Mouse (Mus musculus): ENCODE data around the gene Il22.
"Not testable (repeated sequence)": the region's sequence is repeated elsewhere in the genome, so short reads cannot be mapped to it uniquely, and the experiment has no call there.

The Il22 gene

DNA sequence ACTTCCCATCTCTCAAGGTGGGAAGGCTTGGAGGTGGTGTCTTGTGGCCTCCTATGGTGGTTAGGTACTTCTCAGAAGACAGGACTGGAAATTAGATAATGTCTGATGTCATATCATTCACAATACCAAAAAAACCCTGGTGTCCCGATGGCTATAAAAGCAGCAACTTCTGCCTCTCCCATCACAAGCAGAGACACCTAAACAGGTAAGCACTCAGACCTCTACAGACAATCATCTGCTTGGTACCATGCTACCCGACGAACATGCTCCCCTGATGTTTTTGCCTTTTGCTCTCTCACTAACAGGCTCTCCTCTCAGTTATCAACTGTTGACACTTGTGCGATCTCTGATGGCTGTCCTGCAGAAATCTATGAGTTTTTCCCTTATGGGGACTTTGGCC is at the start of gene Il22:
Gene Il22 (plus strand): TSS at position 301 of the 400 bp plus-strand sequence.
- DNase-seq = no peak

DNA sequence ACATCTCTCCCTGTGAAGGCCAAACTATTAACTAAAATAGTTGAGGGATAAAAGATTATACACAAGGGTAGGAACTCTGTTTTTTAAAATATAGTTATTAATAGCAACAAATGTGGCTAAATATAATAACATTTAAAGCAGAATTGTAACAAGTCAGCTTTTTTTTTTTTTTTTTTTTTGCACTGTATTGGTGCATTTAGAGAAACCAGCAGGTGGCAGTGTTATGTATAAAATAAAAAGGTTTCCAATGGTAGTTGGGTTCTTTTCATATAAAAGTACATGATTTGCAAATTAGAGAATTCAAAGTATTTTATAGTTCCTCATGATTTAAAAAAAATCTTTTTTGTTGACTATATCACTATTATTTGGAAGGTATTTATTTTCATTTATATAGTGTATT is 48.8 kb upstream of the Il22 start:
- peak; percentile 14 for DNase-seq

DNA sequence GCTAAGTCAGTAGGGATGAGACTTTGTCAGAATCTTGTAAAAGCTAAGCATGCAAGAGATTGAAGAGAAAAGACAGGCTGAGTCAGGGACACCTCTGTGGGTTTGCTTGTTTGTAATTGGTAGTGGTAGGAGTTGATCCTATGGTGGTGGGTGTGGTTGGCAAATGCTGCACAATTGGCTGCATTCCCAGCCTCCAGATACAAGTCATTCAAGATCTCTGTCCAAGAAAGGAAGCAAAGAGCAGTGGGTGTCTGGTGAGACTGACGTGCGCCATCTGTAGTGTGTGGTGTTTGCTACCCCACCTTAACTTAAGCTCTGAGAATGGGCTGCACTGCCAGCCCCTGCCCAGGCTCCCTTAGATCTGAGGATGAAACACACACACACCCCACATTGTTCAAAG is 43.6 kb upstream of the Il22 start:
- DNase-seq = peak; percentile 36

DNA sequence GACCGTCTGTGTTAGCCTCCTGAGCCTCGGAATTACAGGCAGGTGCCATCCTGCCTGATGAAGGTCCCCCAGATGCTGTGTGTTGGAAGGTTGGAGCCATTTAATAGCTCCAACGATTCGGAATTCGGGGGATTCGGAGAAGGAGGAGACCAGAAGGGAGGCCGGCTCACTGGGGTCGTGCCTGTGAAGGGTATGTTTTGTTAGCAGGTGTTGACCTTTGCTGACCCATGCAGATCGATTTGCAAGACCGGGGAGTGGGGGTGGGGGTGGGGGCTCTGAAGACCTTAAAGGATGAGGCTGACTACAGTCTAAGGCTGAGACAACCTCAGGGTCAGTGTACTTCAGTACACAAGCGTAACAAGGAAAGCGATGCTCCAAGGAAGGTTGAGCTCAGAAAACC is 35.5 kb upstream of the Il22 start:
- DNase-seq = no peak

DNA sequence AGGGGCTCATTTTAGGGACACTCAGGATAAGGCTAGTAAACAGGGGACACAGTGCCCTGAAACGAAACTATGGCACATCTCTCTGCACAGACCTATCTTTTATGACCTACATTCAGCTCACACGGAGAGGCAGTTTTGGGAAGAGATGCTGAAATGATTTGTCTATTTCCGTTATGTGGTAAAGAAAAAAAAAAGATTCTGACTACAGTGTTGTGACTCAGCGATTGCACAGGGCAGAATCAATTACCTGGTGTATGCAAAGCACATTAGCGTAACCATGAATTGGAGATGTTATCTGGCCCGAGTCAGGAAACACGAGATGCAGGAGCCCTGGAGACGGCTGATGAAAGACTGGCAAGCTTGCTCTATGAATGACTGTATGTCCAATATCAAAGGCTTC is 32.3 kb upstream of the Il22 start:
- no peak for DNase-seq

DNA sequence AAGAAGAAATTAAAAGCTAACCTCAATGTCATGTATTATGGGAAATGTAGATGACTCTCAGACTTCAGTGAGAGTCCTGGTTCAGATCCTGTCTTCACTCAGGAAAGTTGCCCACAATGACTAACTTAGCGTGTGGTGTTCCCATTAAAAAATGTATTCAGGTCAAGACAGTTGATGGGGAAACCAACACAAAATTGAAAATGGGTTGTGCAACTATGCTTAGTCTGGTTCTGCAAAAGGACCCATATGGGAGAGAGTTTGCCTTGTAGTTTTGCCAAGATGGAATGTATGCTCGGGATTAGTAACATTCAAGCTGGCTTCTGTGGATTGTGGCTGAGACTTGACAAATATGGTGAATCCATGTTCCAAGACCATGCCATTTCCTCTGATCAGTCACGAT is 31.9 kb upstream of the Il22 start:
- no peak for DNase-seq

DNA sequence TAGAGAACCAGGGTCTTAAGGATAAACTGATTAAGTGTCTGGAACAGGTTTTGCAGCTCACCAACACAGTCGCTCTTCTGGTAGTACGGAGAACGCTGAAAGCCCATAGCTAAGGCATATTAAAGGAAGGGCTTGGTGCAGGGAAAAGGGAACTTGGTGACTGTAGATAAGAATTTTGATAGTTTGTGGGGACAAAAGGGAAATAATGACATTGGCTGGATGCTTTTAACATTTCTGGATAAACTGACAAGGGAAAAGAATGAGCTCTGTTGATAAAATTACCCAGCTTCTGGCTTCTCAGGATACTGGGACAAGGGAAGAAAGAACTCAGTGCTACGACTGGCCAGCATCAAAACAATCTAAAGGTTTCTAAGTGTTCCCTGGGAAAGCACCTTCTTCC is 29.2 kb upstream of the Il22 start:
- not testable (repeated sequence) for DNase-seq

DNA sequence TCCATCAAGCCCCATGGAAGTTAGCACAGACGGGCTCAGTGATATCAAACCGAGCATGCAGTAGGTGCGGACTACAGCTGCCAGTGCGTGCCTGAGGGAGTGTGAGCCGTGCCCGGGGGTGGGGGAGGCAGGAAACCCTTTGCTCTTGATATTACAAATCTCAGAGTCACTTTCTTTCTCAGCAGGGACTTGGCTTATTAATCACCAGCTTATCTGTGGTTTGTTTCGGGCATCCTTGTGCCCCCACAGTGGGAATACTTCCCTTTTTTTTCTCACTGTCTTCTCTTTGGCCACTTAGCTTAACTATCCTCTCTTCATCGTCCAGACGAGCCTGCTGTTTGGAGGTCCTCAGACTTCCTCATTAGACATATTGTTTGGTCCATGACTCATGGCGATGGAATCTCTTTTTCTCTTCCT is 26.0 kb upstream of the Il22 start:
- DNase-seq = no peak

DNA sequence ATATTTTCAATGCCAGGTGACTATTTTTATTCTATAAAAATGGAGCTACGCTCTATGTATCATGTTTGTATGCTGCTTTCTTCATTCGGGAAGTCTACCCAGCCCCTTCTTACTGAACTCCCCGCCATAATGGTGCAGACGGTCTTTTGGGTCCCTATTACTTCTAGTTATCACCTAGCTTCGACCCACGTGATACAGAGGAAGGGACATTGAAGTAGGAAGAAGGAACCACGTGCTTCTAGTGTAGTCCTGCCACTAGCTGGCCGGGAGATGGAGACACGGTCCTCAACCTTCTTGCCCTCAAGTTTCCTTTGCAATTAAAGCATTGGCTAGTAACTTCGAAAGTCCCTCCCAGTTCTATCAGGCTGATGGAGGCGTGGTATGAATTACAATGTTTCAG is 25.5 kb upstream of the Il22 start:
- no peak for DNase-seq

DNA sequence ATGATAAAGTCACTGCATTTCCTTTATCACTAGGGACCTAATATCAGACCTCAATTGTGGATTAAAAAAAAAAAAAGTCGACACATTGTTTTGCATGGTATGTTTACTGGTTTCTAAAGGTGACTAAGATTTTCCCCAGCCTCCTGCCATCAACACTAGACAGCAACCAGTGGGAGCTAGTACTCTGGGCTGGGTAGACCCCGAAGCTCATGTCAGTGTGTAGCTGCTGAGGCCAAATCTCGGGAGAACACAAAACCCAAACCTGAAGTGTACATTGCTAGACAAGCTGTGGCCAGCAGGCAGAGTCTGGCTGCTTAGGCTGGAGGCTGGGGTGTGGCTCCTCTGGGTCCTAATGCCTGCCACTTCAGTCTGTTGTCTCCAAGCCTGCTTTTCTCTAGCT is 9.6 kb upstream of the Il22 start:
- DNase-seq = not testable (repeated sequence)

DNA sequence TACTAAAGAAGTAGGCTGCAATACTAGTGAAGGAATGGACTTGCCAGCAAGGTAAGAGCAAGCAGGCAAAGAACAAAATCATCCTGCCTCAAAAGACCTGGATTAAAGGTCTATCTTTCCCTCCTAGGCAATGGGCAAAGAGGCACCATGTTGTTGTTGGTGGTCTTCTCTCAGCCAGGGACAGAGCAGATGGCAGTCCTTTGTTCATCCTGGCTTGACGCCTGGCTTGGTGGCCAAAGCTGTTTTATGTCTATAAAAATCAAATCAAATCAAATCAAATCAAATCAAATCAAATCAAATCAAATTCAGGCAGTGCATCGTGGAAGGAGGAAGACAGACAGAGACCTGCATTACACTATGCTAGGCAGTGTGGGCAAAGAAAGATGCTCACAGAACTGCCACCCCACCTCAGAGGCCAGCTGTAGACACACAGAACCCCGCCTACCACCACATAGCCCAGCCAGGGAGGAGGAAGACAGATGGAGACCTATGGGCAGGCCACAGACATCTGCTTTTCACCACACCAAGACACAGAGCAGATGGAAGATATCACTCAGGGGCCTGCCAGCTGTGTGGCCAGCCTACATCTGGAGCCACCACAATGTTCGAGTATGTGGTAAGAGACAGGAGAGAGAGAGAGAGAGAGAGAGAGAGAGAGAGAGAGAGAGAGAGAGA is 11.1 kb downstream of the Il22 start:
- DNase-seq = not testable (repeated sequence)

DNA sequence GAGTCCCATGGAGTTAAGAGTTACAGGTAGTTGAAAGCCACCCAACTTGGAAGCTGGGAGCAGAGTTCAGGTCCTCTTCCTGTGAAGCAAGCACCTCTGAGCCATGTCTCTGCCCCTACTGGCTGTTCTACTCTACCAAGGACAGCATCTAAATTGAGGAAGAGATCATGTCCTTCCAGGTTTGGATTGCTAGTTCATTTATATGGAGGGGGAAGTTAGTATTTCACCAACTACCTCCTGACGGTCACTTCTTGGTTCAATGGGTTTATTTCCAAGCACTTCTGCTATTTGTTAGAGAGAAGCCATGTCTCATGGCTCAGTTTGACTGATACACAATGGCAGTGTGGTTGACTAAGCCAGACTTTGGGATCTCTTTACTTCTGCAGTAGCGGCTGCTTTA is 22.9 kb downstream of the Il22 start:
- not testable (repeated sequence) for DNase-seq

DNA sequence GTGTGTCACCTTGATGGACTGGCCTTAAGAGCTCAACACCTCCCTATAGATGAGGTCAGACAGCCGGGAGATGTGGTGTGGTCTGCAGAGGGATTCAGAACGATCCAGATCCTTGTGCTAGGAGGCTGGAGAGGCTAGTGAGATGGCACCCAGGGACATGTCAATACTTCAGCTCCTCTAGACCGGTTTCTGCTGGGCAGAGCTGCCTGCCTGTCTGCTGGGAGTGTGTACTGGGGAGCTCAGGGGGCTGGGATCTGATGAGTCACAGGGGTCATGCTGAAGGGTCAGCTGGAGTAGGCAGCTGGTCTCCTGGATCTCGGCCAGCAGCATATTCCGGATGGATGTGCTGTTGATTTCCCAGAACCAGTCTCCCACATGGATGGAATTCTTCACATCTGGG is 27.9 kb downstream of the Il22 start:
- DNase-seq = not testable (repeated sequence)

DNA sequence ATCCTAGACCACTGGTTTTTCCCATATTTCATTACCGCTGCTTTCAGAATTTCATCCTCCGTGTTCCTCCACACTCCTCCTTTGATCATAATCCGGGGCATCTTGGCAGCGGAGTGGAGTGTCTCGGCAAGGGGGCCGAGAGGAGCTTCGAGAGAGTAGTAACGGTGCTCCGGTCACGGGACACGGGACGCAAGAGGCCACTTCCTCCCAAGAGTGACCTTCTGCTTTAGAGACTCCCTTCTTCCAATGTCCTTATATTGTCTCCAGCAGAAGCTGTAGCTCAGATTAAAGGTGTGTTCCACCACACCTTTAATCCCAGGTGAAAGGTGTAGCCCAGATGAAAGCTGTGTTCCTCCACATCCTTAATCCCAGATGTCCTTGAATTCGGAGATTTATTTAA is 35.9 kb downstream of the Il22 start, which contains the start of gene Gm32717:
Gene Gm32717 (minus strand): TSS at position 101 of the 400 bp plus-strand sequence.
- not testable (repeated sequence) for DNase-seq

DNA sequence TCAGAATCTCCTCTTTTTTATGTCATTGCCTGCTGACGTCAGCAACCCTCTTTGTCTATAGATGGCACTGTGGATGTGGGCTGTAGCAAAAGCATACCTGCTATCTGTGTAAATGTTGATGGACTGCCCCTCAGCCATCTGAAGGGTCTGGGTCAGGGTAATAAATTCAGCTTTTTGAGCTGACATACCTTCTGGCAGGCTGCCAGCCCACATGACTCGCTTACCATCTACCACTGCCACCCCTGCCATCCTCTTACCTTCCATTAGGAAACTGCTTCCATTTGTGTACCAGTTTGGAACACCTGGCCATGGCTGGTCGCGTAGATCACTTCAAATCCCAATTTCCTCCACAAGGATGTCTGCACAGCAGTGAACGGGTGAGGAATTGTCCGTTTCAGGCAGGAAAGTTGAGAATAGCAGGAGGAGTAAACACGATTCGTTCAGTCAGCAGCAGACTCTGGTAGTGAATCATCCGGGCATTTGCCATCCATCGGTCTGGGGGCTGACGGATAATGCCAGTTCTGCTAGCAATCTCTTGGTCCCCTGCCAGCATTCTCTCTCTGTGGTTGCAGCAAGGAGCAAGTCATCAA is 44.4 kb downstream of the Il22 start:
- DNase-seq = not testable (repeated sequence)

DNA sequence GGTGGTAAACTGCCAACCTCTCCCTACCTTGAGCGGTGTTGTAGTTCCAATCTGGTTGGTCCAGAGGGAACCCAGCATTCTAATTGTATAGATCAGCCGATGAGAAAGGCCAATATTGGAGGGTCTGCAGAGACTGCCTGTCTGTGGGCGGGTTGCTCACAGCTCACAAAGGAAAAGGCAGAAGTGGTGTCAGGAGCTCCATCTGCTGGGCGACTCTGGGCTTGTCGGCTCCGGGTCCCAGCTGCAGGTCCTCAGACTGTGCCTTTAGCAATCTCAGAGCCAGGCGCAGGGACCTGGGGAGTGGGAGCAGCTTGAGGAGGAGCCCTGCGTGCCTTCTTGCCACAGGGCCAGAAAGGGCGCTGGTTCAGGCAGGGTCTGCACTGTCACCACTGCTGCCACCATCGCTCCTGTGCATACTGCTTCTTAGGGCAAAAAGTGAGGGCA is 46.1 kb downstream of the Il22 start:
- DNase-seq = peak; percentile 13

DNA sequence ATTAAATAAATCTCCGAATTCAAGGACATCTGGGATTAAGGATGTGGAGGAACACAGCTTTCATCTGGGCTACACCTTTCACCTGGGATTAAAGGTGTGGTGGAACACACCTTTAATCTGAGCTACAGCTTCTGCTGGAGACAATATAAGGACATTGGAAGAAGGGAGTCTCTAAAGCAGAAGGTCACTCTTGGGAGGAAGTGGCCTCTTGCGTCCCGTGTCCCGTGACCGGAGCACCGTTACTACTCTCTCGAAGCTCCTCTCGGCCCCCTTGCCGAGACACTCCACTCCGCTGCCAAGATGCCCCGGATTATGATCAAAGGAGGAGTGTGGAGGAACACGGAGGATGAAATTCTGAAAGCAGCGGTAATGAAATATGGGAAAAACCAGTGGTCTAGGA is 53.6 kb downstream of the Il22 start, which contains the start of gene Gm32802:
Gene Gm32802 (plus strand): TSS at position 301 of the 400 bp plus-strand sequence.
- DNase-seq = not testable (repeated sequence)
